Mouse (Mus musculus): Measurements from ENCODE around the gene Farp1. TPM values are rescaled to one million over a fixed set of nuclear protein-coding genes. Genes with fewer than 3 reads are reported as not detected.

Gene Farp1
- polyA plus RNA-seq, 1 experiment from 2014 or later: 41.2 TPM

DNA sequence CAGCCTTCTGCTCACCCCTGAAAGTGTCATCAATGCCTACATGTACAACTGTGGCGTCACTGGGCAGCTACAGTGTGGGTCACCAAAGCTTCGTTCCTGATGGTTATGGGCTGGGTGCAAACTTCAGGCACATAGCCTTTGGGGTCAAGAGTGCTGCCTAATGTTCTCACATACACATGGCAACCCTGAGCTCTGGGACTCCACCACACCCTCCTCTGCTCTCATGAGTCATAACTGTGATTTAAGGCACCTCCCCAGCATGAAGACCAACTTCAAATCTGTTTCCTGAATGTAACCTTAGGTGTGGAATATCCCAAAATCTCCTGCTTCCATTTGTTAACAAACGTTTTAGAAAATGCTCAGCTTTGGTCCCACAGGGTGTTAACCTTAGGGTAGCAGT lies 257.4 kb downstream of the Farp1 start:
- Histone ChIP-seq H3K9ac (no peak overlapping the region), H3K9me3 (no peaks in the 10 kb centered on the region), H3K27ac (no peak overlapping the region), H3K4me2 (no peak overlapping the region), H3K27me3 (replicated peaks) (no peaks in the 10 kb centered on the region), H3K4me3 (no peak overlapping the region), H3K36me3 (replicated peaks) (no peaks in the 10 kb centered on the region), H3K4me1 (no peaks in the 10 kb centered on the region)
- WGBS: 96% methylated on average over 3 of the region's 3 CpGs
- no peak for ATAC-seq (replicated peaks)

DNA sequence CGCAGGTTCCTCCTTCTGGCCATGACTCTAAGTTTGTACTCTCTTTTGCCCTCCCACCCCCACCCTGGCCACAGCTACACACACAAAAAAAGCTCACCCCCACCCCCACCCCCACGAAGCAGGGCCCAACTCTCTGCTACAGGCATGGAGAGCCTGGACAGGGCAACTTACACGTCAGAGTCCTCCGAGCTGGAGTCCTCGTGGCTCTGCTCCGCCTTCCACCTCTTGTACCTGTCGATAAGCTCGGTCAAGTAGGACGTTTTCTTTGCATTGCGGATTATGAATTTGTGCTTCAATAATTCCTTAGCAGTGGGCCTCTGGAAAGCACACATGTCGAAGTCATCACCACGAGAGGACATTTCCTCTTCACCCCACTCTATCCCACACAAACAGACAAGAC lies 259.5 kb downstream of the Farp1 start:
- no peak overlapping the region for H3K4me2 ChIP-seq
- H3K4me1 ChIP-seq: no peaks in the 10 kb centered on the region
- no peak for ATAC-seq (replicated peaks)
- WGBS: 85% methylated on average over 12 of the region's 12 CpGs
- no peak overlapping the region for H3K4me3 ChIP-seq
- no peak overlapping the region for H3K9ac ChIP-seq
- H3K27ac ChIP-seq: no peak overlapping the region
- no peaks in the 10 kb centered on the region for H3K36me3 ChIP-seq (replicated peaks)
- H3K9me3 ChIP-seq: no peaks in the 10 kb centered on the region
- no peaks in the 10 kb centered on the region for H3K27me3 ChIP-seq (replicated peaks)

DNA sequence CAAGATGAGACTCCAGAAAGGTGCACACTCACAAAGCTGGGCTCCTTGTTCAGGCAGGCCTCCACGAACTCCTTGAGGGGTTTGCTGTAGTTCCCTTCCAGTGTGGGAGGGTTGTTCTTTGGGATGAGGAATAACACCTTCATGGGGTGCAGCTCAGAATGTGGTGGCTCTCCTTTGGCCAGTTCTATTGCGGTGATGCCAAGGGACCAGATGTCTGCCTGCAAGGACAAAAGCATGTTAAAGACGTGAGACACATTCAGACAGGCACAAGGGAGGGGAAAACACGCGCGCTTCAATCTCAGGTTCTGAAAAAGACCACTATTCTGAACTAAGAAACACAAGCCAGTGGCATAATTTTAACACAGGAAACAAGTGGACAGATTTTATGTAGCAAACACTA lies 262.1 kb downstream of the Farp1 start:
- Histone ChIP-seq H3K27me3 (replicated peaks) (no peaks in the 10 kb centered on the region), H3K36me3 (replicated peaks) (0 out of 2 replicates have a peak, but pooled peaks cover 3% of the 10 kb centered on the region), H3K4me3 (no peak overlapping the region), H3K27ac (no peak overlapping the region), H3K9ac (no peak overlapping the region), H3K4me1 (no peaks in the 10 kb centered on the region), H3K4me2 (no peak overlapping the region), H3K9me3 (no peaks in the 10 kb centered on the region)
- no peak for ATAC-seq (replicated peaks)
- WGBS: 83% methylated on average over 6 of the region's 6 CpGs

DNA sequence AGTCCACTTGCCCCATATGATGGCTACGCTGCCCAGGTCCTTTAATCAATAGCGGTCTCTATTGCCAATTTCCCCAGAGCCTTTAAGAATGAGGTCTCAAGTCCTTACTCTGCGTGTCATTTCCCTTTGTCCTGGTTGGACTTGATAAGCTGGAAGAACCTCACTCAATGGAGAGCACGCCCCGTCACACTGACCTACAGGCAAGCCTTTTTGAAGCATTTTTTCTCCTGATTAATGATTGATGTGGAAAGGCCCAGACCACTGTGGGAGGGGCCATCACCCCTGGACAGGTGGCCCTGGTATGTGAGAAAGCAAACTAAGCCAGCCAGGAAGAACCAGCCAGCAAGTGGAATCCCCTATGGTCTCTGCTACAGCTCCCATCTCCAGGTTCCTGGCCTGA lies 263.5 kb downstream of the Farp1 start:
- H3K9ac ChIP-seq: no peak overlapping the region
- no peak overlapping the region for H3K4me3 ChIP-seq
- ATAC-seq (replicated peaks): no peak
- no peaks in the 10 kb centered on the region for H3K27me3 ChIP-seq (replicated peaks)
- H3K9me3 ChIP-seq: no peaks in the 10 kb centered on the region
- no peak overlapping the region for H3K27ac ChIP-seq
- H3K36me3 ChIP-seq (replicated peaks): 0 out of 2 replicates have a peak, but pooled peaks cover 3% of the 10 kb centered on the region
- H3K4me2 ChIP-seq: no peak overlapping the region
- H3K4me1 ChIP-seq: no peaks in the 10 kb centered on the region
- 94% methylated on average over 5 of the region's 5 CpGs for WGBS

DNA sequence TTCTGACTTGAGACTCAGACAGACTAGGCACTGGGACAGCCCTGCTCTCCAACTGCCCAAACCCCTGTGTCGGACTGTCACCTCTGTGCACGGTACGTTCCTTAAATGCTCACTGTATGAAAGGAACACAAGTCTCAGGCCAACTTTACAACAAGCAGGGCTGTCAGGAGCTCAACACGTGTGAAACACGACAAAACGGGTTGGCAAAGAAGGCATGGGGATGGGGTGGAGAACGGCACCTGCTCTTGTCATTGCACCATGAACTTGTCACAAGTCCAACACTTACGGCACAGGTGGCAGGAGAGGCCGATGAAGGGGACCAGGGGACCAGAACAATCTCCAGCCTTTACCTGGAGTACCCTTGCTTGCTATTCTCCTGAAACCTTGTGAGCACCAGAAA lies 264.1 kb downstream of the Farp1 start:
- Histone ChIP-seq H3K9ac (no peak overlapping the region), H3K27me3 (replicated peaks) (no peaks in the 10 kb centered on the region), H3K9me3 (no peaks in the 10 kb centered on the region), H3K4me1 (no peaks in the 10 kb centered on the region), H3K36me3 (replicated peaks) (0 out of 2 replicates have a peak, but pooled peaks cover 3% of the 10 kb centered on the region), H3K4me2 (no peak overlapping the region), H3K27ac (no peak overlapping the region), H3K4me3 (no peak overlapping the region)
- 96% methylated on average over 9 of the region's 9 CpGs for WGBS
- no peak for ATAC-seq (replicated peaks)

DNA sequence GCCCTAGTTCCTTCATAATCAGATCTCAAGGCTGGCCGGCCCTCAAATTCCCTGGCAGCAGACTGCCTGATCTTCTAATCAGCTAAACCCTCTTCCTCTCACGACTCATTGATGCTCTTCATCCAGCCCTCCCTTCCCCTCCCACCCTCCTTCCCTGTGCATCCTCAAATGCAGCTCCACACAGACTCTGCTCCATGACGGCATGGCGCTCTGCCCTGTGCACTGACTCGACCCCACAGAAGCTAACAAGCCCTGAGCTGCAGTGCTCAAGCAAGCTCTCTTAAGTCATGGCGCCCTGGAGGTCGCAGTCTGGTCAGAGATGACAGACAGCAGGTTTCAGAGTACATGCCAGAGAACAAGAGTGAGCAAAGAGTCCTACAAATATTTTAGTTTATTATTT lies 269.5 kb downstream of the Farp1 start:
- 47% methylated on average over 7 of the region's 7 CpGs for WGBS
- Histone ChIP-seq H3K4me2 (no peak overlapping the region), H3K27me3 (replicated peaks) (no peaks in the 10 kb centered on the region), H3K36me3 (replicated peaks) (0 out of 2 replicates have a peak, but pooled peaks cover 3% of the 10 kb centered on the region), H3K9me3 (no peaks in the 10 kb centered on the region), H3K27ac (no peak overlapping the region), H3K4me1 (no peaks in the 10 kb centered on the region; the same call in 1 of the 2 replicates), H3K4me3 (no peak overlapping the region), H3K9ac (no peak overlapping the region)
- peak; percentile 58; the same call in 1 of the 2 replicates for ATAC-seq (replicated peaks)

DNA sequence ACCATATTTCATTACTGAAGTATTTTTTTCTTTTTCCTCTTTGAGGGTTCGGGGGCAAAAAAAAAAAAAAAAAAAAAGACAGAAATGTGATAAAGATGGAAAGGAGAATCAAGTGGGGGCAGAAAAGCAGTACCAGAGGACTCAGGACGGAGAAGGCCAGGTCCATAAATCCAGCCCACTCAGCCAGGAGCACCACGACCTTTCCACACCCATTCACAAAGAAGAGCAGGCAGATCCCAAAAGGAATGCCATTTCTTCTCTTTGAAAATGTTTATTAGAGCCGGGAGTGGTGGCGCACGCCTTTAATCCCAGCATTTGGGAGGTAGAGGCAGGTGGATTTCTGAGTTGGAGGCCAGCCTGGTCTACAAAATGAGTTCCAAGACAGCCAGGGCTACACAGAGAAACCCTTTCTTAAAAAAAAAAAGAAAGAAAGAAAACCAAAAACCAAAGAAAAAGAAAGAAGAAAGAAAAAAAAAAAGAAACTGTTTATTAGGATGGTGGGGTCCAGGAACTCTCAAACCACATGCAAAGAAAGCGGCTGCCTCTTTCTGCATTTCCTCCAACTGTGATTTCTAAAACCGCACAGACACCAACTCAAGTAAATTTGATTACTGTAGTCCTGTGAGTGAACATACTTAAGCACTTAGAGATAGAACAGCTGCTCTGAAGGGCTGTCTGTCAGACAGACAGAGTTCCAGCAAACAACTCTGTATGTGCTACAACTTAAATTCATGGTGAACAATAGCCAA lies 270.5 kb downstream of the Farp1 start:
- Histone ChIP-seq H3K27me3 (replicated peaks) (no peaks in the 10 kb centered on the region), H3K36me3 (replicated peaks) (0 out of 2 replicates have a peak, but pooled peaks cover 3% of the 10 kb centered on the region), H3K9ac (no peak overlapping the region), H3K9me3 (no peaks in the 10 kb centered on the region), H3K4me3 (no peak overlapping the region), H3K4me1 (no peaks in the 10 kb centered on the region; the same call in 1 of the 2 replicates), H3K27ac (no peak overlapping the region), H3K4me2 (no peak overlapping the region)
- no peak for ATAC-seq (replicated peaks)
- WGBS: 61% methylated on average over 8 of the region's 8 CpGs

DNA sequence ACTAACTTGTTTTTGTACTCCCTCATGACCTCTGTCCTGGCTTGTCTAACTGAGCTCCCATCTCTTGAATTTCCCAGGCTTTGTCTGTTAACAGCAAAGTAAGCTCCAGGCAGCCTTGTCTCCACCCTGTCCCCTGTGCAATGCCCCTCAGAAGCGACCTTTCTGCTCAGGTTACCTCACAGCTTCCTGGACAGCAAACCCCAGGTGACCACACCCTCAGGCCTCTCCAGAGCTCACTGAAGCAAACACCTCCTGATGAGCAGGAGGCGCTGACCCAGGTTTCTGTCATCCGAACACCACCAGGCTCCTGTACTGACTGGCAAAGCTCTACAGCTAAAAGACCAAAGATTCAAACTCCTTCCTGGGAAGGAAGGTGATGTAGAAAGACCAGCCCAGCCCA lies 274.9 kb downstream of the Farp1 start:
- H3K9ac ChIP-seq: no peak overlapping the region
- H3K4me2 ChIP-seq: no peak overlapping the region
- no peaks in the 10 kb centered on the region for H3K27me3 ChIP-seq (replicated peaks)
- no peaks in the 10 kb centered on the region for H3K9me3 ChIP-seq
- H3K4me1 ChIP-seq: 0 out of 2 replicates have a peak, but pooled peaks cover 2% of the 10 kb centered on the region
- no peak for ATAC-seq (replicated peaks)
- H3K4me3 ChIP-seq: no peak overlapping the region
- WGBS: 85% methylated on average over 3 of the region's 3 CpGs
- H3K36me3 ChIP-seq (replicated peaks): no peaks in the 10 kb centered on the region
- H3K27ac ChIP-seq: no peak overlapping the region

DNA sequence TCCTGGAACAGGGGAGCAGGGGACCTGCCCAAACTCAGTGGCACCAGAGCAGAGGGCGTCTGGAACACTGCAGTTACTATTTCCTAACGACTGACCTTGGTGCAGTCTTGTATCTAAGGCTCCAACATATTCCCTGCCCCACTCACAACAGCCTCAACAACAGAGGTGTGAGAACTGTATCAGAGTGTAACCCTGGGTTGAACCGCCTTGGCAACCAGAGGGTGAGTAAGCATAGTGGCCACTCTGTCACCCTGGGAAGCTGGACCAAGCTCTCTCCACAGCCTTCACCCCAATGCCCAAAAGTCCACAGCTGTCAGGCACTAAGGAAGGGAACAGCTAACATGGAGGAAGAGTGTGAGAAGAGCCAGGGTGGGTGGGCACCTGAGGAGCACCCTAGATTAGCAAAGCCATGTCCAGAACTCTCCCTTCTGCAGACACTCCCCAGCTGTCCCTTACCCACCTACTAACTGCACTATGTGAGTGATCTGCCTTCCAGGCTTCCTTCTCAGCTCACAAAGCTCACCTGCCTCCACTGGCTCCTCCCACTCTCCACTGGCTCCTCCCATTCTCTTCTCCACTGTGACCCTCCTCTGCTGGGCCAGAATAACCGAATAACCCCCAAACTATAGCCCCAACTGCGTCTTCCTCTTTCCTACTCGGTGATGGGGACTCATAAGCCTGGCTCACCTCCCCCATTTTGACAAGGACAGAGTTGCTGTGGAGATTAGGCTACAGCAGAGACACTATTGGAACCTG lies 275.5 kb downstream of the Farp1 start:
- 0 out of 2 replicates have a peak, but pooled peaks have one; percentile 27 for ATAC-seq (replicated peaks)
- H3K27me3 ChIP-seq (replicated peaks): no peaks in the 10 kb centered on the region
- no peak overlapping the region for H3K9ac ChIP-seq
- H3K36me3 ChIP-seq (replicated peaks): no peaks in the 10 kb centered on the region
- WGBS: 91% methylated on average over 6 of the region's 6 CpGs
- no peak overlapping the region for H3K4me3 ChIP-seq
- H3K27ac ChIP-seq: no peak overlapping the region
- H3K4me2 ChIP-seq: no peak overlapping the region
- 0 out of 2 replicates have a peak, but pooled peaks cover 3% of the 10 kb centered on the region for H3K4me1 ChIP-seq
- no peaks in the 10 kb centered on the region for H3K9me3 ChIP-seq

DNA sequence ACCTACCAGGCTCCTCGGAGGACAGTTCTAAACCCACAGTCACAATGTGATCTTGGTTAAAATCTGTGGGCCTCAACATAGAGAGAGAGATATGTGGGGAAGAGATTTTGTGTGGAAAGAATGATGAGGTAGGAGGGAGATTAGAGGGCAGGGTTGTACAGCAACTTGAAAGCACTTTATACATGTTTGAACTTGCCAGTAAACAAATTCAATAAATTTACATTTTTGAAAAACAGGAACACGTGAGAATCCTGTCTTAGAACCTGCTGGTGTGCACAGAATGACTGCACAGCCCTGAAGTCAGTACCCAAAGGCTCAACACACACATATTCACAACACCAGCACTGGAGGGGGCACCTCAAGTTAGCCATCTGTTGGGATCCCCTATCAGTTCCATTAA lies 276.1 kb downstream of the Farp1 start:
- Histone ChIP-seq H3K4me1 (0 out of 2 replicates have a peak, but pooled peaks cover 3% of the 10 kb centered on the region), H3K27me3 (replicated peaks) (no peaks in the 10 kb centered on the region), H3K4me2 (no peak overlapping the region), H3K9me3 (no peaks in the 10 kb centered on the region), H3K27ac (no peak overlapping the region), H3K4me3 (no peak overlapping the region), H3K9ac (no peak overlapping the region), H3K36me3 (replicated peaks) (no peaks in the 10 kb centered on the region)
- ATAC-seq (replicated peaks): no peak
- 97% methylated on average over 2 of the region's 2 CpGs for WGBS

DNA sequence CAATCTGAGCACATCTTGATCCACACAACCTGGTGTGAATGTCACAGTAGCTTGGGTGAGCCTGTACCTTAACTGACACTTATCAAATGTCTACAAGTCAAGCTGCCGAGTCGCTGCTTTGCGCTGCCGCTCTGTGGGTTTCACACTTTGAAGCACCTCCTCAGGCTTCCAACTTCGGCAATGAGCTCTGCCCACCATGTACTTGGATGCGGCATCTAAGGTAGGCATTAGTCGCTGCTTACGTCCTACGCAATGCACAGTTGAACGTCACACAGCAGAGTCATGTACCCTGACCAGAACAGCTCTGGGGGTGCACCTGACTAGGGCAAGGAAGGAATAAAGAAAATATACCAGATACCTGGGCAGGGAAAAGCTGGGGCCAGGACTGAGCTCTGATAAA lies 278.3 kb downstream of the Farp1 start:
- Histone ChIP-seq H3K27ac (no peak overlapping the region), H3K4me2 (no peak overlapping the region), H3K27me3 (replicated peaks) (no peaks in the 10 kb centered on the region), H3K9me3 (no peaks in the 10 kb centered on the region), H3K4me1 (peaks cover 10% of the 10 kb centered on the region), H3K4me3 (no peak overlapping the region), H3K36me3 (replicated peaks) (no peaks in the 10 kb centered on the region), H3K9ac (no peak overlapping the region)
- no peak for ATAC-seq (replicated peaks)
- WGBS: 95% methylated on average over 10 of the region's 10 CpGs

DNA sequence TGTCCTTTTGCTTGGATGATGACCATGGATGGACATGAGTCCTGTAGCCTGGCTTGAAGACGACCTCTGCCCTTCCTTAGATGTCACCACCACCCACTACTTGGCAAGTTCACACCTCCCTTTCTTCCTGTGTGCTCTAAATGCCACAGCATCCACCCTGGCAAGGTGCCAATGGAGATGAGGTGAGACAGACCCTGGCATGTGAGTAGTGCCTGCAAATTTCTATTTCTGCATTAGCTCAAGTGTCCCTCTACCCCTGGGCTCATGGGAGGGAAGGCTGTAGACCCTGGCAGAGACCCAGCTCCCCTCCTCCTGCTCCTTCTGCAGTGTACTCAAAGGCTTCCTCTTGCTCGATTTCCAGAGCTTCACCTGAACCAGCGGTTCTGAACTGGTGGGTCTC lies 279.9 kb downstream of the Farp1 start:
- Histone ChIP-seq H3K9me3 (no peaks in the 10 kb centered on the region), H3K27me3 (replicated peaks) (no peaks in the 10 kb centered on the region), H3K4me2 (no peak overlapping the region), H3K36me3 (replicated peaks) (no peaks in the 10 kb centered on the region), H3K9ac (no peak overlapping the region), H3K27ac (no peak overlapping the region), H3K4me1 (peaks cover 10% of the 10 kb centered on the region), H3K4me3 (no peak overlapping the region)
- 85% methylated on average over 3 of the region's 3 CpGs for WGBS
- ATAC-seq (replicated peaks): no peak

Measured in midbrain, embryonic 15.5 days (tissue).